Mouse (Mus musculus) hindbrain, embryonic 10.5 days (tissue): ENCODE measurements at regions not wholly inside any gene's neighbourhood (a gene's known extent, or its start where the extent isn't known, plus 50 kb on each side); places are given as distances from the start of the nearest gene placed in this dataset.
"Not testable (repeated sequence)": the region's sequence is repeated elsewhere in the genome, so short reads cannot be mapped to it uniquely, and the experiment has no call there.

ENCODE experiments used
- DNase-seq: peaks from one replicate; pipeline ENCODE4 v3.0.0-alpha.2; 2017; ENCODE audit warnings: low spot score
- H3K27ac ChIP-seq: fragments of 300-500 bp; sonication (generic); 2 replicates; pipeline ENCODE4 v1.5.1; 2016; ENCODE audit warnings: mild to moderate bottlenecking, moderate library complexity
- H3K27me3 ChIP-seq: fragments of 300-500 bp; sonication (generic); 2 replicates; pipeline ENCODE4 v1.6.1; 2016; ENCODE audit warnings: mild to moderate bottlenecking; ENCODE audit not compliant: poor library complexity, insufficient read depth, severe bottlenecking
- H3K36me3 ChIP-seq: fragments of 300-500 bp; sonication (generic); 2 replicates; pipeline ENCODE4 v1.6.1; 2016; ENCODE audit warnings: mild to moderate bottlenecking, moderate library complexity
- H3K4me1 ChIP-seq: fragments of 300-500 bp; sonication (generic); replicated peaks from 2 replicates; pipeline ENCODE4 v1.6.1; 2016; ENCODE audit warnings: mild to moderate bottlenecking
- H3K4me3 ChIP-seq: fragments of 300-500 bp; sonication (generic); 2 replicates; pipeline ENCODE4 v1.5.1; 2016; ENCODE audit warnings: mild to moderate bottlenecking, moderate library complexity
- H3K9me3 ChIP-seq: fragments of 300-500 bp; sonication (generic); 2 replicates; pipeline ENCODE4 v1.6.1; 2016; ENCODE audit warnings: mild to moderate bottlenecking, moderate library complexity
- WGBS: fragments of 180-500 bp; shearing (Covaris S2); methylation state at CpG from one replicate; pipeline ENCODE4 v1.1.7; 2016; 5-methylcytosine and 5-hydroxymethylcytosine counted together

- no peaks in the 10 kb centered on the region for H3K9me3 ChIP-seq
- H3K4me1 ChIP-seq: no peaks in the 10 kb centered on the region
- H3K27me3 ChIP-seq: no peaks in the 10 kb centered on the region
- no peak overlapping the region for H3K27ac ChIP-seq
- H3K4me3 ChIP-seq: no peak overlapping the region
- 90% methylated on average over 1 of the region's 1 CpGs for WGBS
- H3K36me3 ChIP-seq: no peaks in the 10 kb centered on the region
- DNase-seq: no peak
Measured at GRCm38 (mm10) chr2:53488301-53488700, 296.8 kb downstream of the Arl6ip6 start.

- no peak overlapping the region for H3K27ac ChIP-seq
- H3K4me1 ChIP-seq: no peaks in the 10 kb centered on the region
- no peaks in the 10 kb centered on the region for H3K9me3 ChIP-seq
- no peak overlapping the region for H3K4me3 ChIP-seq
- H3K36me3 ChIP-seq: no peaks in the 10 kb centered on the region
- 73% methylated on average over 4 of the region's 4 CpGs for WGBS
- no peaks in the 10 kb centered on the region for H3K27me3 ChIP-seq
- no peak for DNase-seq
Measured at GRCm38 (mm10) chr2:53490805-53491585, 299.5 kb downstream of the Arl6ip6 start.

GRCm38 (mm10) chr2:53492788-53493187 is 301.3 kb downstream of the Arl6ip6 start:
- no peak overlapping the region for H3K27ac ChIP-seq
- no peak for DNase-seq
- WGBS: 83% methylated on average over 2 of the region's 2 CpGs
- no peaks in the 10 kb centered on the region for H3K9me3 ChIP-seq
- H3K27me3 ChIP-seq: no peaks in the 10 kb centered on the region
- no peaks in the 10 kb centered on the region for H3K36me3 ChIP-seq
- H3K4me3 ChIP-seq: no peak overlapping the region
- H3K4me1 ChIP-seq: no peaks in the 10 kb centered on the region

GRCm38 (mm10) chr2:53501657-53502274 is 310.2 kb downstream of the Arl6ip6 start:
- Histone ChIP-seq H3K27me3 (no peaks in the 10 kb centered on the region), H3K36me3 (no peaks in the 10 kb centered on the region), H3K4me3 (peak overlapping the region; percentile 13; the same call in 1 of the 2 replicates), H3K9me3 (no peaks in the 10 kb centered on the region), H3K27ac (no peak overlapping the region), H3K4me1 (0 out of 2 replicates have a peak, but pooled peaks cover 3% of the 10 kb centered on the region)
- DNase-seq: peak; percentile 12
- 52% methylated on average over 14 of the region's 14 CpGs for WGBS

- 67% methylated on average over 4 of the region's 4 CpGs for WGBS
- no peak overlapping the region for H3K4me3 ChIP-seq
- DNase-seq: no peak
- H3K36me3 ChIP-seq: no peaks in the 10 kb centered on the region
- no peaks in the 10 kb centered on the region for H3K9me3 ChIP-seq
- no peaks in the 10 kb centered on the region for H3K27me3 ChIP-seq
- H3K4me1 ChIP-seq: 0 out of 2 replicates have a peak, but pooled peaks cover 3% of the 10 kb centered on the region
- no peak overlapping the region for H3K27ac ChIP-seq
Measured at GRCm38 (mm10) chr2:53502275-53502667, 310.7 kb downstream of the Arl6ip6 start.

GRCm38 (mm10) chr2:53542097-53542496 is 350.6 kb downstream of the Arl6ip6 start:
- DNase-seq: no peak
- Histone ChIP-seq H3K4me3 (no peak overlapping the region), H3K9me3 (0 out of 2 replicates have a peak, but pooled peaks cover 4% of the 10 kb centered on the region), H3K27ac (no peak overlapping the region), H3K36me3 (no peaks in the 10 kb centered on the region), H3K27me3 (no peaks in the 10 kb centered on the region), H3K4me1 (no peaks in the 10 kb centered on the region)
- WGBS: 92% methylated on average over 2 of the region's 2 CpGs

GRCm38 (mm10) chr2:53574007-53574406 is 382.5 kb downstream of the Arl6ip6 start:
- Histone ChIP-seq H3K9me3 (no peaks in the 10 kb centered on the region), H3K4me3 (no peak overlapping the region), H3K36me3 (no peaks in the 10 kb centered on the region), H3K27ac (no peak overlapping the region; the same call in 1 of the 2 replicates), H3K4me1 (peaks cover 7% of the 10 kb centered on the region; the same call in 1 of the 2 replicates), H3K27me3 (no peaks in the 10 kb centered on the region)
- 30% methylated on average over 1 of the region's 1 CpGs for WGBS
- peak; percentile 2 for DNase-seq

- Histone ChIP-seq H3K27me3 (no peaks in the 10 kb centered on the region), H3K36me3 (no peaks in the 10 kb centered on the region), H3K9me3 (no peaks in the 10 kb centered on the region), H3K4me1 (no peaks in the 10 kb centered on the region), H3K27ac (no peak overlapping the region), H3K4me3 (no peak overlapping the region)
- WGBS: 85% methylated on average over 2 of the region's 2 CpGs
- no peak for DNase-seq
Measured at GRCm38 (mm10) chr2:53605829-53606228, 414.3 kb downstream of the Arl6ip6 start.

- H3K4me1 ChIP-seq: no peaks in the 10 kb centered on the region
- no peak for DNase-seq
- 87% methylated on average over 3 of the region's 3 CpGs for WGBS
- no peak overlapping the region for H3K27ac ChIP-seq
- H3K36me3 ChIP-seq: no peaks in the 10 kb centered on the region
- H3K9me3 ChIP-seq: no peaks in the 10 kb centered on the region
- H3K27me3 ChIP-seq: no peaks in the 10 kb centered on the region
- H3K4me3 ChIP-seq: no peak overlapping the region
Measured at GRCm38 (mm10) chr2:53619681-53620080, 428.2 kb downstream of the Arl6ip6 start.

- H3K9me3 ChIP-seq, H3K4me1 ChIP-seq, H3K27me3 ChIP-seq, DNase-seq, H3K27ac ChIP-seq, H3K36me3 ChIP-seq, H3K4me3 ChIP-seq: not testable (repeated sequence)
- WGBS: 70% methylated on average over 19 of the region's 19 CpGs
Measured at GRCm38 (mm10) chr2:53632816-53633474, 441.4 kb downstream of the Arl6ip6 start.

GRCm38 (mm10) chr2:53668599-53669372 is 416.6 kb downstream of the Rprm start:
- Histone ChIP-seq H3K27me3 (no peaks in the 10 kb centered on the region), H3K9me3 (no peaks in the 10 kb centered on the region), H3K36me3 (no peaks in the 10 kb centered on the region), H3K4me1 (no peaks in the 10 kb centered on the region), H3K4me3 (no peak overlapping the region), H3K27ac (no peak overlapping the region)
- 79% methylated on average over 6 of the region's 6 CpGs for WGBS
- DNase-seq: no peak

- Histone ChIP-seq H3K36me3 (no peaks in the 10 kb centered on the region), H3K4me3 (no peak overlapping the region), H3K4me1 (peaks cover 8% of the 10 kb centered on the region), H3K9me3 (no peaks in the 10 kb centered on the region), H3K27me3 (no peaks in the 10 kb centered on the region), H3K27ac (no peak overlapping the region)
- DNase-seq: no peak
- 89% methylated on average over 5 of the region's 5 CpGs for WGBS
Measured at GRCm38 (mm10) chr2:53680350-53681011, 404.9 kb downstream of the Rprm start.
